Mouse (Mus musculus): ENCODE data around the gene Sdk1. TPM values are rescaled to one million over a fixed set of nuclear protein-coding genes. Genes with fewer than 3 reads are reported as not detected.
A peak's percentile ranks its signal among the peaks of the same experiment; 100 is the strongest.

Gene Sdk1
- polyA plus RNA-seq (2015; fragmentation: Nextera tagmentation; extraction: Ambion mirVana), result 1.1 and 1.3 TPM in 2 replicates

DNA sequence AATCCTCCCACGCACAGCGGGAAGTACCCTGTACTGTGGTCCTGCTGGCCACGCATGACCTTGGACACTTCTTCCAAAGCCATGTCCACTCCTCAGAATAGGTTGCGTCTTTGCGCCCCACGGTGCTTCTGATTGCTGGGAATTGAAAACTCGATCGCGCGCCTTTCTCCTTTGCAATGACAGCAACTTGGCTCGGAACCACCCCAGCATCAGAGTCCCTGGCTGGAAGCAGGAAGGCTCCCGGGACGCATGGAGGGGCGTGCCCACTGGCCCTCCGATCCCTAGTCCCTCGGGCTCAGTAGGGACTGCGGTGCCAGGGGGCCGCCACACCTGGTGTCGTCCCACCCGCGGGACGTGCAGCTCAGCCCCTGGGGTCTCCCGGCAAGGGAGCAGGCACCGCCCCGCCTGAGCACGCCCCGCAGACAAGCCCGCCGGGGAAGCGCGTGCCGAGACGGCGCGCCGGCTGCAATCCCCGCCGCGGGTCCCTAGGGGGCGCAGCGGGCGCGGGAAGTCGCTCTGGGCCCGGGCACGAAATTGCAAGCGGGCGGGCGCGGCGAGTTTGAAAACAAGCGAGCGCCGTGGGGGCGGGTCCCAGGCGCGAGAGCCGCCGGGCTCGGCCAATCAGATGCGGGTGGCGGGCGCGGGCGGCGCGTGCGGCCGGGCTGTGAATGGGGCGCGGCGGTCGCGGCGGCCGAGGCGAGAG is at the start of gene Sdk1:
Gene Sdk1, plus strand, starts transcription at position 650 of the 703 bp plus-strand sequence.
- ATAC-seq (ENCODE audit: low FRiP score, low TSS enrichment) (peak; percentile 98), DNase-seq (ENCODE audit: low spot score) (peak; percentile 97)
- TF ChIP-seq EP300 (optimal IDR thresholded peaks at IDR 0.05) (no peak), CTCF (IDR thresholded peaks at IDR 0.05; ENCODE audit: low read depth) (peak; percentile 78)
- Histone ChIP-seq H3K27me3 (ENCODE audit: control insufficient read depth, insufficient read depth, low read length) (peaks cover 2% of the 10 kb centered on the region; the same call in 1 of the 2 replicates), H3K4me3 (ENCODE audit: low read depth, low read length) (peak within 1 kb of the TSS; percentile 63), H3K27ac (replicated peaks) (peak within 1 kb of the TSS; percentile 63; the same call in 1 of the 2 replicates), H3K9me3 (ENCODE audit: control insufficient read depth, low read length) (no peaks in the 10 kb centered on the region), H3K4me2 (replicated peaks; ENCODE audit: low read depth) (peak within 1 kb of the TSS; percentile 86), H3K9ac (ENCODE audit: low read length) (peak within 1 kb of the TSS; percentile 76), H3K4me1 (replicated peaks; ENCODE audit: control insufficient read depth, insufficient read depth) (peaks cover 2% of the 10 kb centered on the region; the same call in 1 of the 2 replicates), H3K36me3 (ENCODE audit: control insufficient read depth, insufficient read depth, low read length) (no peaks in the 10 kb centered on the region)
- WGBS, result under 1% methylated on average over 69 of the region's 77 CpGs

- H3K9me3 ChIP-seq (ENCODE audit: control insufficient read depth, low read length), result no peaks in the 10 kb centered on the region
- no peak for TF ChIP-seq EP300 (optimal IDR thresholded peaks at IDR 0.05)
- TF ChIP-seq CTCF (IDR thresholded peaks at IDR 0.05; ENCODE audit: low read depth), result no peak
- H3K27ac ChIP-seq (replicated peaks), result no peak overlapping the region
- no peaks in the 10 kb centered on the region for H3K36me3 ChIP-seq (ENCODE audit: control insufficient read depth, insufficient read depth, low read length)
- H3K4me2 ChIP-seq (replicated peaks; ENCODE audit: low read depth), result no peak overlapping the region
- H3K4me1 ChIP-seq (replicated peaks; ENCODE audit: control insufficient read depth, insufficient read depth), result no peaks in the 10 kb centered on the region
- no peak overlapping the region for H3K4me3 ChIP-seq (ENCODE audit: low read depth, low read length)
- DNase-seq (ENCODE audit: low spot score) (no peak), ATAC-seq (ENCODE audit: low FRiP score, low TSS enrichment) (no peak)
- H3K27me3 ChIP-seq (ENCODE audit: control insufficient read depth, insufficient read depth, low read length), result no peaks in the 10 kb centered on the region
- 24% methylated on average over 4 of the region's 4 CpGs for WGBS
- H3K9ac ChIP-seq (ENCODE audit: low read length), result no peak overlapping the region
Measured at GRCm38 (mm10) chr5:141197278-141197677, 44.0 kb upstream of the Sdk1 start.

DNA sequence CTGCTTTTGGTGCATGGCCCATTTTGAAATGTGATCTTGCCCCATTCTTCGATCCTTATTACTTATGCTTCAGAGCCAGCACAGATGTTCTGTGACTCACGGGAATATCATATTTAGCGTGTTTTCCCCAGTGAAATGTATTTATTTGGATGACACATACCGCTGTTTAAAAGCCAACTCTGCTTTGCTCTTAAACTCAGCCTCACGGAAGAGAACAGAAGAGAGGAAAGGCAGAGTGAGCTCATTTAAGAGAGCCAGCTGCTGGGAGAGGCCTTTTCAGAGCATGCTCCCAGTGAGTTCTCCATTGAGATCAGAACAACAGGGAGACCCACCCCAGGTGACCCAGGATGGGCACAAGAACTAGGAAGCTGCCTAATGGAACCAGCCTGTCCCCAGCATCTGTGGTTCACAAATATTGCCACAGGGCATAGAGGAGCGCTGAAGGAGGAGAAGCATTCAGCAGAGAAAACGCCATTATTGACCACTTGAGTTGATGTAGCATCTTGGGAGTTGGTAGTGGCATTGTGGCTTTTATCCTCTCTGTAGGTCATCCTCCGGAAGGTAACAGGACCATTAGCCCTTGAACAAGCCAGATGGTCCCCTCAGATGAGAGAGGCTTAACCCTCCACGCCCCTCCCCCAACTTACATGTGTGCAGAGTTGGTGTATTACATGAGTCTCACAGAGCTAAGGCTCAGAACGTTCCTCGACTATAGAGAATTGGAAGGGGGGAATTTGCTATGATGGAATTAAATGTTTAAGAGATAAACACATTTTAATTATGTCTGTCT is 38.8 kb upstream of the Sdk1 start:
- H3K4me2 ChIP-seq (replicated peaks; ENCODE audit: low read depth), result no peak overlapping the region
- H3K4me1 ChIP-seq (replicated peaks; ENCODE audit: control insufficient read depth, insufficient read depth), result no peaks in the 10 kb centered on the region
- TF ChIP-seq CTCF (IDR thresholded peaks at IDR 0.05; ENCODE audit: low read depth), result no peak
- no peak for TF ChIP-seq EP300 (optimal IDR thresholded peaks at IDR 0.05)
- WGBS, result 69% methylated on average over 11 of the region's 11 CpGs
- H3K9me3 ChIP-seq (ENCODE audit: control insufficient read depth, low read length), result no peaks in the 10 kb centered on the region
- no peaks in the 10 kb centered on the region for H3K27me3 ChIP-seq (ENCODE audit: control insufficient read depth, insufficient read depth, low read length)
- H3K36me3 ChIP-seq (ENCODE audit: control insufficient read depth, insufficient read depth, low read length), result no peaks in the 10 kb centered on the region
- H3K9ac ChIP-seq (ENCODE audit: low read length), result no peak overlapping the region
- ATAC-seq (ENCODE audit: low FRiP score, low TSS enrichment) (no peak), DNase-seq (ENCODE audit: low spot score) (no peak)
- H3K27ac ChIP-seq (replicated peaks), result no peak overlapping the region
- H3K4me3 ChIP-seq (ENCODE audit: low read depth, low read length), result no peak overlapping the region

GRCm38 (mm10) chr5:141207061-141207460 is 34.2 kb upstream of the Sdk1 start:
- no peak for ATAC-seq (ENCODE audit: low FRiP score, low TSS enrichment)
- WGBS, result 32% methylated on average over 5 of the region's 5 CpGs
- H3K27ac ChIP-seq (replicated peaks), result no peak overlapping the region

GRCm38 (mm10) chr5:141225243-141225642 is 16.0 kb upstream of the Sdk1 start:
- 64% methylated on average over 3 of the region's 3 CpGs for WGBS
- no peak overlapping the region for H3K27ac ChIP-seq (replicated peaks)
- H3K4me3 ChIP-seq (ENCODE audit: low read depth, low read length), result no peak overlapping the region
- DNase-seq (ENCODE audit: low spot score), result no peak
- H3K36me3 ChIP-seq (ENCODE audit: control insufficient read depth, insufficient read depth, low read length), result no peaks in the 10 kb centered on the region
- ATAC-seq (ENCODE audit: low FRiP score, low TSS enrichment), result no peak
- no peak overlapping the region for H3K4me2 ChIP-seq (replicated peaks; ENCODE audit: low read depth)
- TF ChIP-seq EP300 (optimal IDR thresholded peaks at IDR 0.05) (no peak), CTCF (IDR thresholded peaks at IDR 0.05; ENCODE audit: low read depth) (no peak)
- H3K9me3 ChIP-seq (ENCODE audit: control insufficient read depth, low read length), result no peaks in the 10 kb centered on the region
- no peak overlapping the region for H3K9ac ChIP-seq (ENCODE audit: low read length)
- no peaks in the 10 kb centered on the region for H3K4me1 ChIP-seq (replicated peaks; ENCODE audit: control insufficient read depth, insufficient read depth)
- no peaks in the 10 kb centered on the region for H3K27me3 ChIP-seq (ENCODE audit: control insufficient read depth, insufficient read depth, low read length)

More at GRCm38 (mm10) chr5:141207061-141207460, 34.2 kb upstream of the Sdk1 start:
- no peak for DNase-seq (ENCODE audit: low spot score)
- no peaks in the 10 kb centered on the region for H3K4me1 ChIP-seq (replicated peaks; ENCODE audit: control insufficient read depth, insufficient read depth)
- H3K4me3 ChIP-seq (ENCODE audit: low read depth, low read length), result no peak overlapping the region
- TF ChIP-seq CTCF (IDR thresholded peaks at IDR 0.05; ENCODE audit: low read depth), result no peak
- TF ChIP-seq EP300 (optimal IDR thresholded peaks at IDR 0.05), result no peak
- H3K36me3 ChIP-seq (ENCODE audit: control insufficient read depth, insufficient read depth, low read length), result no peaks in the 10 kb centered on the region
- H3K9me3 ChIP-seq (ENCODE audit: control insufficient read depth, low read length), result no peaks in the 10 kb centered on the region
- no peaks in the 10 kb centered on the region for H3K27me3 ChIP-seq (ENCODE audit: control insufficient read depth, insufficient read depth, low read length)
- no peak overlapping the region for H3K4me2 ChIP-seq (replicated peaks; ENCODE audit: low read depth)
- no peak overlapping the region for H3K9ac ChIP-seq (ENCODE audit: low read length)

Data from stomach, postnatal 0 days (tissue).